Mouse (Mus musculus): Measurements from ENCODE around the gene Pias3.

Gene Pias3

DNA sequence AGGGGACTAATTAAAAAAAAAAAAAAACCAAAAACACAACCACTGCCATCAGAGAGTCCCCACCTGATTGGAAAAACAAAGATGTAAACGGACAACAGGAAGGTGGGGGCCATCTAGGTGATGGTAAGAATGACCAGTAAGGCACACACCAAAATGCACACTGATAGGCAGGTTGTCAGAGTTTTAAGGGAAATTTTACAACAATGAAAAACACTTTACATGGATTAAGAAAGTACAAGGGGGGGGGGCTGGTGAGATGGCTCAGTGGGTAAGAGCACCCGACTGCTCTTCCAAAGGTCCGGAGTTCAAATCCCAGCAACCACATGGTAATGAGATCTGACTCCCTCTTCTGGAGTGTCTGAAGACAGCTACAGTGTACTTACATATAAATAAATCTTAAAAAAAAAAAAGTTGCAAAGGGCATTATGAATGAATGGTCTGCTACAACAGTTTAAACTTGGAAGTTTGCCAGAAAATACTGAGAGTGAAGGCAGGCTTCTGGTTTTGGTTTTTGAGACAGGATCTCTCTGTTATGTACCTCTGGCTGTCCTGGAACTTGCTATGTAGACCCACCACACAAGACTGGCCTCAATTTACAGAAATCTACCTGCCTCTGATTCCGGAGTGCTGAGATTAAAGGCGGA lies 27.6 kb upstream of the Pias3 start:
- no peak for TF ChIP-seq CTCF (conservative IDR thresholded peaks at IDR 0.05; ENCODE audit: low read length)
- TF ChIP-seq POU5F1 (IDR thresholded peaks at IDR 0.05; ENCODE audit: borderline replicate concordance, low read length): no peak
- TF ChIP-seq NANOG (IDR thresholded peaks at IDR 0.05; ENCODE audit: borderline replicate concordance, low read length): no peak
- H3K9me3 ChIP-seq (ENCODE audit: low read length): no peaks in the 10 kb centered on the region
- H3K4me1 ChIP-seq (replicated peaks; ENCODE audit: low read depth, low read length): peaks cover 49% of the 10 kb centered on the region
- no peak overlapping the region for H3K4me3 ChIP-seq (replicated peaks; ENCODE audit: low read length)
- H3K36me3 ChIP-seq (ENCODE audit: insufficient read depth, low read length): no peaks in the 10 kb centered on the region
- H3K27me3 ChIP-seq (ENCODE audit: insufficient read depth, low read length): peaks cover 9% of the 10 kb centered on the region; the same call in 1 of the 2 replicates

DNA sequence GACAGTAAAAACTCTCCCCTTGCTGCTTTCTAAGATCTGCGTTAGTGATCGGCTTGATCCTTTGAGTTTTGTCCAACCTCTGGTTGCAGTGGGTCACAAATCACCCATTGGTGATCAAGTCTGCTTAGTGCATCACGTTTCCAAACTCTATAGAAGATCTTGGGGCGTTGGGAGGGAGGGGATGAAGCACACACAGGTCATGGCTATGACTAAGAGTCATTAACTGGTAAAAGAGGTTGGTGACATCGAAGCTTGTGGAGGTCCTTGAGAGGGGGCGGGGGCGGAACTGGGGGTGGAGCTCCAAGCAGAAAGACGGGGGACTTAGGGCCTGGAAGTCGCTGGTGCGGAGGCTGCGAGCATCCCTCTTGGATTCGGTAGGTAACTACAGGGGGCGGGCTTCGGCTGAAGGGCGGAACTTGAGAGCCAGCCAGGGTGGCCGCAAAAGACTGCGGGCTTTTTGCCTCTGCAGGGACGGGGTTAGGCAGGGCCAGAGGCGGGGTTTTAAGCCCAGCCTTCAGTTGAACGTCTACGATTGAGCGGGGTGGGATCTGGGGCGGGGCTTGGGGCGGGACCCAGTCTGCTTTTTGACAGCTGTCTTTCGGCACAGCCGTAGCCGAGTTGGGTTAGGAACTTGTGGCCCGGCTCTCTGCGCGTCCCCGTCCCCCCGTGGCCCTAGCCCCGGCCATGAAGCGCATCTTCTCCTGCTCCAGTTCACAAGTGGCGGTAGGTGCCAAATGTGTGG lies 26.3 kb upstream of the Pias3 start, which contains the start of gene Ankrd35:
TSS of gene Ankrd35 (plus strand) at position 405 of the 742 bp plus-strand sequence.
- Histone ChIP-seq H3K4me3 (replicated peaks; ENCODE audit: low read length) (peak within 1 kb of the TSS; percentile 67), H3K9me3 (ENCODE audit: low read length) (no peaks in the 10 kb centered on the region), H3K4me1 (replicated peaks; ENCODE audit: low read depth, low read length) (peaks cover 56% of the 10 kb centered on the region), H3K27me3 (ENCODE audit: insufficient read depth, low read length) (peaks cover 9% of the 10 kb centered on the region; the same call in 1 of the 2 replicates), H3K36me3 (ENCODE audit: insufficient read depth, low read length) (no peaks in the 10 kb centered on the region)
- no peak for TF ChIP-seq POU5F1 (IDR thresholded peaks at IDR 0.05; ENCODE audit: borderline replicate concordance, low read length)
- TF ChIP-seq CTCF (conservative IDR thresholded peaks at IDR 0.05; ENCODE audit: low read length): no peak
- no peak for TF ChIP-seq NANOG (IDR thresholded peaks at IDR 0.05; ENCODE audit: borderline replicate concordance, low read length)

DNA sequence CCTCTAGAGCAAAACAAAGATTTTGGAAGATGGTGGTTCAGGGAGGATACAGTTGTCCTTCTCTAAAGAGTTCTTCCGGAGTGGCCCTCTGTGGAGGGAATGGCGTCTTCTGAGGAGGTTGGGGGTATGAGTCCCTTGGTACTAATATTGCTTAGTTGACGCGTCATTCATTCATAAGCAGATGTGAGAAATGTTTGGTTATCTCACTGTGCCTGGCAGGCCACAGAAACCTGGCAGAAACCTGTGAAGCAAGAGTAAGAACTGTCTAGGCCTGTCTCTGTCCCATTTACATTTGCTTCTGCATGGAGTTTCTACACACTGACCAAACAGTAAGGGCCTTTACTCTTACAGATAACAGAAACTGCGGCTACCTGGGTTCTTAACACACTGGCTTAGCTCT lies 24.7 kb upstream of the Pias3 start:
- peaks cover 70% of the 10 kb centered on the region for H3K4me1 ChIP-seq (replicated peaks; ENCODE audit: low read depth, low read length)
- no peak for TF ChIP-seq NANOG (IDR thresholded peaks at IDR 0.05; ENCODE audit: borderline replicate concordance, low read length)
- no peak for TF ChIP-seq CTCF (conservative IDR thresholded peaks at IDR 0.05; ENCODE audit: low read length)
- TF ChIP-seq POU5F1 (IDR thresholded peaks at IDR 0.05; ENCODE audit: borderline replicate concordance, low read length): no peak
- no peaks in the 10 kb centered on the region for H3K36me3 ChIP-seq (ENCODE audit: insufficient read depth, low read length)
- peaks cover 9% of the 10 kb centered on the region; the same call in 1 of the 2 replicates for H3K27me3 ChIP-seq (ENCODE audit: insufficient read depth, low read length)
- no peak overlapping the region for H3K4me3 ChIP-seq (replicated peaks; ENCODE audit: low read length)
- no peaks in the 10 kb centered on the region for H3K9me3 ChIP-seq (ENCODE audit: low read length)

DNA sequence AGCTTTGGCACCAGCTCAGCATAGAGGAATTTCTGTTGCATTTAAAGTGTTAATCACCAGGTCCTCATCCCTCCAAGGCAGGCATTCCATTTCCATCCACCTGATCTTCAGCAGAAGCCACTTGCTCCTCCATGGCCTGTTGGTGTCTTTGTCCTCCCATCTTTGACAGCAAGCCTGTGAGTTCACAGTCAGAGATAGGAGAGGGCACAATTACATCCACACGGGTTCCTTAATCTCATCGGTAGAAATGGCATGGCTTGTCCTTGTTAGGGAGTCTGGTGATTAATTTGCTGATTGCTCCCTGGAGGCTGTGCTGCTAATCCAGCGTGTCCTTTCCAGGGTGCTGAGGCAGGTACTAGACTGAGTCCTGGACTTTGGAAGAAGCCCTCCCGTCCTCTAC lies 22.7 kb upstream of the Pias3 start:
- H3K36me3 ChIP-seq (ENCODE audit: insufficient read depth, low read length): no peaks in the 10 kb centered on the region
- H3K4me1 ChIP-seq (replicated peaks; ENCODE audit: low read depth, low read length): peaks cover 89% of the 10 kb centered on the region
- H3K27me3 ChIP-seq (ENCODE audit: insufficient read depth, low read length): peaks cover 9% of the 10 kb centered on the region; the same call in 1 of the 2 replicates
- no peaks in the 10 kb centered on the region for H3K9me3 ChIP-seq (ENCODE audit: low read length)
- peak overlapping the region; percentile 56 for H3K4me3 ChIP-seq (replicated peaks; ENCODE audit: low read length)
- TF ChIP-seq CTCF (conservative IDR thresholded peaks at IDR 0.05; ENCODE audit: low read length) (no peak), POU5F1 (IDR thresholded peaks at IDR 0.05; ENCODE audit: borderline replicate concordance, low read length) (no peak), NANOG (IDR thresholded peaks at IDR 0.05; ENCODE audit: borderline replicate concordance, low read length) (no peak)

DNA sequence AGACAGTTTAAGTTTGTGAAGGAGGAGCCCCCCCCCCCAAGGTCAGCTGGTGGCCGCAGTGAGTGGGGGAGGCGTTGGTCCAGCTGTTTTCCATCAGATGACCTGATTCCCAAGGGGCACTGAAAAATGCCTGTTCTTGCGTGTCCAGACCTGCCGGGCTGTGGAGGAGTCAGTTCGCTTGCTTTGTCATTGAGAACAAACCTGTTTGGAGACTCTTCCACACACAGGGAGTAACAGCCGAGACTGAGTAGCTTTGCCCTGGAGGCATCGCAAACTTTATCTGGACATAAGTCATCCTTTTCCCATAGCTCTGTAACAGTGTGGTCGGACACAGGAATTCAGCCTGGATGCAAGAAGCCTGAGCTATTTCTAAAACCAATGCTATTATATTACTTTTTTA lies 21.7 kb upstream of the Pias3 start:
- no peaks in the 10 kb centered on the region for H3K9me3 ChIP-seq (ENCODE audit: low read length)
- H3K36me3 ChIP-seq (ENCODE audit: insufficient read depth, low read length): no peaks in the 10 kb centered on the region
- peak overlapping the region; percentile 56 for H3K4me3 ChIP-seq (replicated peaks; ENCODE audit: low read length)
- peaks cover 9% of the 10 kb centered on the region; the same call in 1 of the 2 replicates for H3K27me3 ChIP-seq (ENCODE audit: insufficient read depth, low read length)
- TF ChIP-seq POU5F1 (IDR thresholded peaks at IDR 0.05; ENCODE audit: borderline replicate concordance, low read length): no peak
- no peak for TF ChIP-seq NANOG (IDR thresholded peaks at IDR 0.05; ENCODE audit: borderline replicate concordance, low read length)
- no peak for TF ChIP-seq CTCF (conservative IDR thresholded peaks at IDR 0.05; ENCODE audit: low read length)
- peaks cover 92% of the 10 kb centered on the region for H3K4me1 ChIP-seq (replicated peaks; ENCODE audit: low read depth, low read length)

DNA sequence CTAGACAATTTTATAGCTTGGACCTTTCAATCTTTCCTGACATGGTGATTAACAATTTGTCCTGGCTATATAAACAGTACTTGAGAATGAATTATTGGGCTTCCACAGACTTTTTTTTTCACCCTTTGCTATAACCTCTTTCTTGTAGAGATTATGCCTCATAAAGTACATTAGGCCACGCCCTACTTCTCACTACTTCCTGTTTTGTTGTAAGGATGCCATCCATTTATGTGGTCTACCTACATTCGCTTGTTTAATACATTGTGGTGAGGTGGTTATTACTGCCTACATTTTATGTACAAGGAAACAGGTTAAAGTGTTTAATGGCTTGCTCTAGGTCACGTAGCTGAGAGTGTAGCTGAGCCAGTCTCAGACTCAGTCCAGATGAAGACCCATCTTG lies 21.0 kb upstream of the Pias3 start:
- H3K4me3 ChIP-seq (replicated peaks; ENCODE audit: low read length): peak overlapping the region; percentile 8; the same call in 1 of the 2 replicates
- H3K36me3 ChIP-seq (ENCODE audit: insufficient read depth, low read length): no peaks in the 10 kb centered on the region
- peaks cover 9% of the 10 kb centered on the region; the same call in 1 of the 2 replicates for H3K27me3 ChIP-seq (ENCODE audit: insufficient read depth, low read length)
- peaks cover 95% of the 10 kb centered on the region for H3K4me1 ChIP-seq (replicated peaks; ENCODE audit: low read depth, low read length)
- H3K9me3 ChIP-seq (ENCODE audit: low read length): no peaks in the 10 kb centered on the region
- TF ChIP-seq NANOG (IDR thresholded peaks at IDR 0.05; ENCODE audit: borderline replicate concordance, low read length) (no peak), POU5F1 (IDR thresholded peaks at IDR 0.05; ENCODE audit: borderline replicate concordance, low read length) (no peak), CTCF (conservative IDR thresholded peaks at IDR 0.05; ENCODE audit: low read length) (no peak)

DNA sequence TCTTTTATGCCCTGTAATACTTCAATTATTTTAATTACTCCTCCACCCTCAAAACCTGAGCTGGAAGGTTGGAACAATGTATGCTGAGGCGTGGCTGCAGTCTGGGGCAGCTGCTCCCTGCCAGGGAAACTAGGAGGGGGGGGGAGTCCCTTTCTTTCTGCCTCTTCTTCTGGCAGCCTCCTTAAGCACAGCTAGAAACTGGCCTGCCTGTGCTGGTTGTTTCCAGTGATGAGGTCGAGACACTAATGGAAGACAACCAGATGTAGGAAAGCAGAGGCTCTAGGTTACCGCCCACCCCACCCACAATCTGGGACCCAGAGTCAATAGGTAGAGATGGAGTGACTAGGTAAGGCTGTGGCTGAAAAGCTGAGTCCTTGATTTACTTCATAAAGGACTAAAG lies 20.5 kb upstream of the Pias3 start:
- H3K36me3 ChIP-seq (ENCODE audit: insufficient read depth, low read length): no peaks in the 10 kb centered on the region
- peaks cover 4% of the 10 kb centered on the region; the same call in 1 of the 2 replicates for H3K27me3 ChIP-seq (ENCODE audit: insufficient read depth, low read length)
- no peak for TF ChIP-seq CTCF (conservative IDR thresholded peaks at IDR 0.05; ENCODE audit: low read length)
- no peak for TF ChIP-seq POU5F1 (IDR thresholded peaks at IDR 0.05; ENCODE audit: borderline replicate concordance, low read length)
- no peak for TF ChIP-seq NANOG (IDR thresholded peaks at IDR 0.05; ENCODE audit: borderline replicate concordance, low read length)
- H3K4me1 ChIP-seq (replicated peaks; ENCODE audit: low read depth, low read length): peaks cover 95% of the 10 kb centered on the region
- H3K9me3 ChIP-seq (ENCODE audit: low read length): no peaks in the 10 kb centered on the region
- H3K4me3 ChIP-seq (replicated peaks; ENCODE audit: low read length): peak overlapping the region; percentile 8; the same call in 1 of the 2 replicates

DNA sequence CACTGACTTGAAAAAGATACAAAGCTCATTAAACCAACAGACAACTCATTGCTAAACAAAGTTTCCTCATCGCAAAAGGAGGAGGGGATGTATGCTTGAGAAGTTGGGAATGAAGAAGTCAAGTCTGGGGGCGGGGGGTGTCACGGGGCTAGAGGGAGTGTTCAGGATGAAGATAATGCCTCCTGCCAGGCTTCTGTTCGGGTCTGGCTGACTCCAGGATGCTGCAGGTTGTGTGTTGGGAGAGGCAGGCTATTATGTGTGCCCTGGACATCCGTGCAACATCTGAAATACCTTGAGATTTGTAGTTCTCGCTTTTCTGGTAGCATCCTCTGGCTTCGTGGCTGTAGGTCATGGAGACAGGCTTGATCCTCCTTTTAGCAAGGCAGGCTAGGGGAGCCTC lies 17.7 kb upstream of the Pias3 start:
- H3K27me3 ChIP-seq (ENCODE audit: insufficient read depth, low read length): peaks cover 7% of the 10 kb centered on the region
- no peak for TF ChIP-seq POU5F1 (IDR thresholded peaks at IDR 0.05; ENCODE audit: borderline replicate concordance, low read length)
- no peak for TF ChIP-seq NANOG (IDR thresholded peaks at IDR 0.05; ENCODE audit: borderline replicate concordance, low read length)
- TF ChIP-seq CTCF (conservative IDR thresholded peaks at IDR 0.05; ENCODE audit: low read length): no peak
- no peaks in the 10 kb centered on the region for H3K9me3 ChIP-seq (ENCODE audit: low read length)
- H3K4me3 ChIP-seq (replicated peaks; ENCODE audit: low read length): peak overlapping the region; percentile 57
- peaks cover 92% of the 10 kb centered on the region for H3K4me1 ChIP-seq (replicated peaks; ENCODE audit: low read depth, low read length)
- H3K36me3 ChIP-seq (ENCODE audit: insufficient read depth, low read length): 0 out of 2 replicates have a peak, but pooled peaks cover 4% of the 10 kb centered on the region
